Mouse (Mus musculus): Measurements from ENCODE around the gene Enpp5.
A peak's percentile ranks its signal among the peaks of the same experiment; 100 is the strongest.

Gene Enpp5

GRCm38 (mm10) chr17:44078631-44079350 lies at the start of gene Enpp5:
TSS of gene Enpp5 (plus strand) at chr17:44078813.
- peak; percentile 76 for DNase-seq (ENCODE audit: extremely low read depth, low read depth)

- DNase-seq (ENCODE audit: extremely low read depth, low read depth) = peak; percentile 88
Observed at GRCm38 (mm10) chr17:44029616-44030015, 49.0 kb upstream of the Enpp5 start.

GRCm38 (mm10) chr17:44030776-44031587 lies 47.6 kb upstream of the Enpp5 start:
- no peak for DNase-seq (ENCODE audit: extremely low read depth, low read depth)

GRCm38 (mm10) chr17:44035005-44035404 lies 43.6 kb upstream of the Enpp5 start:
- no peak for DNase-seq (ENCODE audit: extremely low read depth, low read depth)

GRCm38 (mm10) chr17:44038656-44039055 lies 40.0 kb upstream of the Enpp5 start:
- DNase-seq (ENCODE audit: extremely low read depth, low read depth) = peak; percentile 17

- no peak for DNase-seq (ENCODE audit: extremely low read depth, low read depth)
Observed at GRCm38 (mm10) chr17:44040449-44040848, 38.2 kb upstream of the Enpp5 start.

GRCm38 (mm10) chr17:44042301-44042700 lies 36.3 kb upstream of the Enpp5 start:
- DNase-seq (ENCODE audit: extremely low read depth, low read depth) = no peak

GRCm38 (mm10) chr17:44042861-44043260 lies 35.8 kb upstream of the Enpp5 start:
- no peak for DNase-seq (ENCODE audit: extremely low read depth, low read depth)

- no peak for DNase-seq (ENCODE audit: extremely low read depth, low read depth)
Observed at GRCm38 (mm10) chr17:44053427-44053826, 25.2 kb upstream of the Enpp5 start.

- DNase-seq (ENCODE audit: extremely low read depth, low read depth) = no peak
Observed at GRCm38 (mm10) chr17:44057123-44057522, 21.5 kb upstream of the Enpp5 start.

- DNase-seq (ENCODE audit: extremely low read depth, low read depth) = no peak
Observed at GRCm38 (mm10) chr17:44058145-44058544, 20.5 kb upstream of the Enpp5 start.

- no peak for DNase-seq (ENCODE audit: extremely low read depth, low read depth)
Observed at GRCm38 (mm10) chr17:44060781-44061180, 17.8 kb upstream of the Enpp5 start.

- DNase-seq (ENCODE audit: extremely low read depth, low read depth) = no peak
Observed at GRCm38 (mm10) chr17:44061289-44061890, 17.2 kb upstream of the Enpp5 start.

GRCm38 (mm10) chr17:44068876-44069275 lies 9.7 kb upstream of the Enpp5 start:
- DNase-seq (ENCODE audit: extremely low read depth, low read depth) = no peak

GRCm38 (mm10) chr17:44071680-44072079 lies 6.9 kb upstream of the Enpp5 start:
- no peak for DNase-seq (ENCODE audit: extremely low read depth, low read depth)

- DNase-seq (ENCODE audit: extremely low read depth, low read depth) = no peak
Observed at GRCm38 (mm10) chr17:44075601-44076000, 3.0 kb upstream of the Enpp5 start.

- peak; percentile 56 for DNase-seq (ENCODE audit: extremely low read depth, low read depth)
Observed at GRCm38 (mm10) chr17:44076051-44076680, 2.4 kb upstream of the Enpp5 start.

- DNase-seq (ENCODE audit: extremely low read depth, low read depth) = no peak
Observed at GRCm38 (mm10) chr17:44077146-44077842, 1.3 kb upstream of the Enpp5 start.

GRCm38 (mm10) chr17:44077843-44078160 lies 811 bp upstream of the Enpp5 start:
- DNase-seq (ENCODE audit: extremely low read depth, low read depth) = no peak

GRCm38 (mm10) chr17:44083156-44083555 lies 4.5 kb downstream of the Enpp5 start:
- peak; percentile 63 for DNase-seq (ENCODE audit: extremely low read depth, low read depth)

GRCm38 (mm10) chr17:44088226-44088625 lies 9.6 kb downstream of the Enpp5 start:
- no peak for DNase-seq (ENCODE audit: extremely low read depth, low read depth)
